Mouse (Mus musculus) thymus, adult 2 months (tissue): Measurements from ENCODE around the gene Olfr1412.

Experiments used
- CTCF ChIP-seq: fragments of 200-500 bp; IDR thresholded peaks from 2 replicates; pipeline ENCODE4 v1.5.1; 2012; ENCODE audit warnings: mild to moderate bottlenecking, control low read depth, low read length, moderate library complexity, borderline replicate concordance; ENCODE audit not compliant: control insufficient read depth, poor library complexity, insufficient read depth; ENCODE audit errors: extremely low read depth
- POLR2A ChIP-seq: fragments of 200-500 bp; IDR thresholded peaks from 2 replicates; pipeline ENCODE4 v1.6.1; 2012; ENCODE audit warnings: mild to moderate bottlenecking, low read length, control low read depth, moderate library complexity; ENCODE audit not compliant: control insufficient read depth, poor library complexity, insufficient read depth; ENCODE audit errors: extremely low read depth

DNA sequence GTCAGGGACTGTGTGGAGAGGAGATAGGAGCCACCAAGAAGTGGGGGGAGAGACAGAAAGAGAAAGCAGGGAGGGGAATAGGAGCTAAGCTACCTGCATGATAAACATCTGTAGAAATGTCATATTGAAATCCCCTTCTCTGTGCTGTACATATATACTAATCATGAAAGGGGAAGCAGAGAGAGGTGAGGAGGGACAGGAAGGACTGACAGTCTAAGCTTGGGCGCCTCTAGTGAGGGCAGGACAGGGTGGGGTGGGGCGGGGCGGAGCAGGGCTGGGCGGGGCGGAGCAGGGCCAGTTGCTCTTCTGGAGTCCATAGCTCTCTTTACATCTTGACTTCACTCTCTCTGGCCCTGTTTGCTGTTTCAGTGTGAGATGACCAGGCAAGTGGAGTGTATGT lies 48.6 kb upstream of the Olfr1412 start:
- TF ChIP-seq CTCF (no peak), POLR2A (no peak)
